10 mouse cellular contexts compared by ENCODE assay signal in the genomic region with DNA sequence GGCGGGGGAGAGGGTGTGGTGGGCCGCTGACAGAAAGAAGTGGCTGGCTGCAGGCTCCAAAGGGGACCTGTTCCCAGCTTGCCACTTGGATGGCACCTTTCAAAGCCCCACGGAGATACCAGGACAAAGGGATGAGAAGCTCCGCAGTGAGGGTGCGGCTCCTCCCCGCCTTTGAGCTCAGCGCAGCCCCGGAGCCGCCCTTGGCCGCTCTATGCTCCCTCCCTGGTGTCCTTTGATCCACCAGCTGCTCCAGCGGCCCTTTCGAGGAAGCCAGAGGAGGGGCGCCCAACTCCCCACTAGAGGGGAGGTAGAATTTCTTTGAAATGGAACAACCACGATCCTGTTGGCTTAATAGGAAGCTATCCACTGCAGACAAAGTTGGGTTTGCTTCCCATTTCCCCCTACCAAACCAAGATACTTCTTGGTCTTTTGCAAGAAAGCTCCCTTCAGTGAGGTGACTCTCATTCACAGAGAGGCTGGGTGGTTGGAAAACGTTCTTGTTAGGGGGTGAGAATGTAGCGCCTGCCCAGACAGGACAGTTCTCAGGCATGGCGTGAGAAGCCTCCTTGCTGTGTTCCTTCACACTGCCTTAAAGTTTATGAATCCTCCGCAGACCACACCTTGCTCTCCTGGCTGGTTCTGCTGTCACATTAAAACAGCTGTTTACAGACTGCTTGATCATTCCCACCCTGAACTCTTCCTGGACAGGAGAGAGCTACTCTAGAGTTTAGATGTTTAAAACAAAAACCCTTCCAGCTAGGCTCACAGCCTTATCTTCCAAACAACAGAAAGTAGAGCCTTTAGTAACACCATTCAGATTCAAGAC. TPM values are rescaled to one million over a fixed set of nuclear protein-coding genes. Genes with fewer than 3 reads are reported as not detected.
A peak's percentile ranks its signal among the peaks of the same experiment; 100 is the strongest.
DNase-seq lines count a peak whose midpoint lies in the region; ATAC-seq and TF ChIP-seq lines count a peak whose summit lies in the region.
"Had no signal": no experiment of that assay in that cellular context is flagged by ENCODE, and none has a peak within 500 bp of the region (broad histone marks: within the 10 kb centered on the region; RNA-seq: fewer than 3 reads in every experiment).

No protein-coding gene starts in this region.

- H3K4me3 ChIP-seq in lung, postnatal 0 days (ENCODE audit: low read depth, low read length), result peak overlapping the region; percentile 24

- H3K9me3 ChIP-seq in lung, postnatal 0 days (ENCODE audit: low read length), result no peaks in the 10 kb centered on the region
- H3K9me3 ChIP-seq: G1E had no signal

- H3K4me1 ChIP-seq in lung, postnatal 0 days (ENCODE audit: insufficient read depth, low read depth, low read length), result peaks cover 19% of the 10 kb centered on the region; the same call in 1 of the 2 replicates

- peak; percentile 43 for ATAC-seq in lung, postnatal 0 days
- ATAC-seq in granulocyte monocyte progenitor cell, adult 5-6 weeks (replicated peaks; ENCODE audit: poor library complexity, severe bottlenecking), result no peak

- 6% methylated on average over 17 of the region's 18 CpGs for WGBS in lung, postnatal 0 days

- no peaks in the 10 kb centered on the region for H3K27me3 ChIP-seq in lung, postnatal 0 days (replicated peaks; ENCODE audit: insufficient read depth, low read length)

- DNase-seq in kidney, postnatal 10 days, result peak; percentile 42
- DNase-seq in kidney, adult 9 months, result no peak
- DNase-seq in embryo, embryonic 9.5 days (ENCODE audit: extremely low spot score), result peak; percentile 24
- DNase-seq in heart, postnatal 36 days, result peak; percentile 32 to 44
- peak; percentile 66 for DNase-seq in lung, postnatal 0 days (ENCODE audit: low spot score)
- DNase-seq in frontal cortex, adult 2 months (ENCODE audit: extremely low spot score in 1 of 2, low spot score in 1 of 2), result no peak
- no peak for DNase-seq in cerebellum, adult 11-12 months

- H3K9ac ChIP-seq in lung, postnatal 0 days (replicated peaks; ENCODE audit: low read depth), result 0 out of 2 replicates have a peak overlapping the region, but pooled peaks have one; percentile 36

- H3K4me2 ChIP-seq in lung, postnatal 0 days (replicated peaks; ENCODE audit: low read depth, low read length), result peak overlapping the region; percentile 60

- H3K27ac ChIP-seq in lung, postnatal 0 days (ENCODE audit: low read length), result no peak overlapping the region

- intact Hi-C loops in heart, postnatal 36 days (cut with DNase I), result loop anchor here (2.0 to 10.0 kb wide), 2 partner anchors 53 to 101 kb away; partner anchors contain the start of gene Adrb1

- TF ChIP-seq CTCF in lung, postnatal 0 days (IDR thresholded peaks at IDR 0.05), result 0 out of 2 replicates have a peak, but pooled peaks have one; percentile 2

- no peak for TF ChIP-seq EP300 in lung, postnatal 0 days (IDR thresholded peaks at IDR 0.05)

- no peaks in the 10 kb centered on the region for H3K36me3 ChIP-seq in lung, postnatal 0 days (ENCODE audit: insufficient read depth, low read length)
- H3K36me3 ChIP-seq: G1E had no signal

RNA-seq across cellular contexts. Expression of gene Ccdc186, which starts 45.9 kb away (rescaled TPM):
- 10 to 100 TPM; 26.8 to 28.8 TPM for total RNA-seq in heart, postnatal 36 days (2021)
- polyA plus RNA-seq in lung, postnatal 0 days (2015; fragmentation: Nextera tagmentation; extraction: Ambion mirVana), result 27.9 and 29.1 TPM in 2 replicates
- 15.0 and 15.7 TPM in 2 replicates for polyA plus RNA-seq in frontal cortex, adult 2 months (2012; rRNA removed)
- 3.4 and 8.7 TPM in 2 replicates for total RNA-seq in granulocyte monocyte progenitor cell, adult 5-6 weeks (2014; fragmentation: Nextera tagmentation)
- total RNA-seq in granulocyte monocyte progenitor cell, adult 5-6 weeks (2017), result 12.7 and 20.6 TPM in 2 replicates

RNA-seq across cellular contexts. Expression of gene Tdrd1, which starts 49.9 kb away (rescaled TPM):
- total RNA-seq in heart, postnatal 36 days (2021), result not detected
- polyA plus RNA-seq in lung, postnatal 0 days (2015; fragmentation: Nextera tagmentation; extraction: Ambion mirVana), result not detected in 2 replicates
- 0.21 and 0.30 TPM in 2 replicates for polyA plus RNA-seq in frontal cortex, adult 2 months (2012; rRNA removed)
- not detected in 2 replicates for total RNA-seq in granulocyte monocyte progenitor cell, adult 5-6 weeks (2014; fragmentation: Nextera tagmentation)
- total RNA-seq in granulocyte monocyte progenitor cell, adult 5-6 weeks (2017), result not detected in 2 replicates
- total RNA-seq: hematopoietic stem cell, adult 5-6 weeks had no signal
- polyA plus RNA-seq: G1E had no signal

RNA-seq across cellular contexts. Expression of gene Adrb1, which starts 54.1 kb away (rescaled TPM):
- total RNA-seq in heart, postnatal 36 days (2021), result 10 to 100 TPM; 22.5 to 27.4 TPM
- polyA plus RNA-seq in lung, postnatal 0 days (2015; fragmentation: Nextera tagmentation; extraction: Ambion mirVana), result 12.6 and 14.7 TPM in 2 replicates
- polyA plus RNA-seq in frontal cortex, adult 2 months (2012; rRNA removed), result 19.4 and 20.2 TPM in 2 replicates
- total RNA-seq in granulocyte monocyte progenitor cell, adult 5-6 weeks (2014; fragmentation: Nextera tagmentation), result not detected in 2 replicates
- total RNA-seq in granulocyte monocyte progenitor cell, adult 5-6 weeks (2017), result not detected in 2 replicates
- total RNA-seq: hematopoietic stem cell, adult 5-6 weeks had no signal
- polyA plus RNA-seq: G1E had no signal

Comparison
In these comparisons a context has a peak if more than half of its experiments do, and no peak if none do; other contexts are left out.
1. DNase-seq: peak in kidney, postnatal 10 days (single experiment), embryo, embryonic 9.5 days (single experiment), heart, postnatal 36 days (2 of 2) and lung, postnatal 0 days (single experiment); none in kidney, adult 9 months (single experiment), frontal cortex, adult 2 months (0 of 2) and cerebellum, adult 11-12 months (single experiment).
2. RNA of gene Adrb1, which starts 54.1 kb away (total RNA-seq): 22.5 to 27.4 TPM in heart, postnatal 36 days; not detected in granulocyte monocyte progenitor cell, adult 5-6 weeks; every median in the first group is over 10 times any median in the second.